Mouse (Mus musculus) CH12.LX (cell line): ENCODE data around the gene Zbtb46.

Experiments
- CHD2 ChIP-seq: IDR thresholded peaks from 2 replicates; pipeline ENCODE4 v1.6.1; 2011; ENCODE audit warnings: low read length, improper control_type of control experiment
- CTCF ChIP-seq, 2 experiments: IDR thresholded peaks in 1 of 2; conservative IDR thresholded peaks in 1 of 2; 2 replicates each; pipeline ENCODE4 v1.5.1; 2011 to 2012; ENCODE audit warnings: low read depth in 2 of 2, low read length in 2 of 2, improper control_type of control experiment in 1 of 2, inconsistent platforms in 1 of 2, mild to moderate bottlenecking in 1 of 2, moderate library complexity in 1 of 2
- HCFC1 ChIP-seq: IDR thresholded peaks from 2 replicates; pipeline ENCODE4 v1.6.1; 2012; ENCODE audit warnings: low read depth, mild to moderate bottlenecking, inconsistent platforms, low read length, improper control_type of control experiment
- NRF1 ChIP-seq: IDR thresholded peaks from 2 replicates; pipeline ENCODE4 v1.6.1; 2014; ENCODE audit warnings: low read depth, mild to moderate bottlenecking, inconsistent platforms, low read length, improper control_type of control experiment, moderate library complexity
- RAD21 ChIP-seq: IDR thresholded peaks from 2 replicates; pipeline ENCODE4 v1.6.1; 2011; ENCODE audit warnings: low read depth, mild to moderate bottlenecking, low read length, improper control_type of control experiment, moderate library complexity
- USF1 ChIP-seq: IDR thresholded peaks from 2 replicates; pipeline ENCODE4 v1.6.1; 2014; ENCODE audit warnings: low read depth, mild to moderate bottlenecking, inconsistent platforms, low read length, improper control_type of control experiment
- ZKSCAN1 ChIP-seq: IDR thresholded peaks from 2 replicates; pipeline ENCODE4 v1.6.1; 2012; ENCODE audit warnings: low read depth, inconsistent platforms, low read length, improper control_type of control experiment, borderline replicate concordance
- ZNF384 ChIP-seq: IDR thresholded peaks from 2 replicates; pipeline ENCODE4 v1.6.1; 2012; ENCODE audit warnings: low read depth, low read length, improper control_type of control experiment, inconsistent platforms

DNA sequence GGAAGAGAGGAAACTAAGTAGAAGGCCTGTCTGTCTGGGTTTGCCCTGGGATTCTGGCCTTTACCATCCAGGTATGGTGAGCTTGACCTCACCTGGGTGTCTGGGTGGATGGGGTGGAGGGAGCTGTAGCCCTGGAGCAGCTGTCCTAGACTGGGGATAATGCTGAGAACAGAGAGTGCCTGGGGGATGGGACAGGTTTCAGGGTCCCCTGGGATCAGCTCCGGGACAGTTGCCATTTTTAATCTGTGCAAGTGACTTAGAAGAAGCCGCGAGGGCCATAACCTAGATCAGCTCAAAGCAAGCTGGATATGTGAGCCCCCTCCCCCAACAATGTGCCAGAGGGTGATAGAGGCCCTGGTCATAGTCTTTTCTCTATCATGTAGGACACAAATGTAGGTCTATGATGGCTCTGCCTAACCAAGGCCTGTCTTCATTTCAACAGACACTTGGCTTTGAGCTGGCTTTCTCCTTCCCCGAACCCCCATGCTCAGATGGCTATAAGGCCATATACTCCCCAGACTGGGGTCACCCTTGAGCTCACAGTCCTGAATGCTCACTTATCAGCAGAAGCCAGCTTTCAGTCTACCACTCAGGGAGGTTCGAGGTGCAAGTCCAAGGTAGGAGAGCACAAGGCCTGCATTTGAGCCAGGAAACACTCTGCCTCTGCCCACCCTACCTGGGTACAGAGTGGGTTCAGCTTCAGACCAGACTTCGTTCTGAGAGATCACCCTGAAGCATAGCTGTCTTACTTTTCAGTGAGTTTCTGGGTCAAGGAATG is 25.4 kb upstream of the Zbtb46 start:
- TF ChIP-seq NRF1 (no peak), HCFC1 (no peak), ZNF384 (no peak), RAD21 (no peak), CHD2 (no peak; the same call in 1 of the 2 replicates), USF1 (no peak), CTCF (conservative IDR thresholded peaks at IDR 0.05 in 1 of 2, IDR thresholded peaks at IDR 0.05 in 1 of 2; ENCODE audit: low read depth in 2 of 2, low read length in 2 of 2) (no peak), ZKSCAN1 (no peak)
